In genomic region chr6:146935957-146936356, GRCm38 (mm10) we compare ENCODE assay signal across 12 mouse cellular contexts. TPM values are rescaled to one million over a fixed set of nuclear protein-coding genes. Genes with fewer than 3 reads are reported as not detected.
DNase-seq lines count a peak whose midpoint lies in the region; ATAC-seq and TF ChIP-seq lines count a peak whose summit lies in the region.
"Had no signal": no experiment of that assay in that cellular context is flagged by ENCODE, and none has a peak within 500 bp of the region (broad histone marks: within the 10 kb centered on the region; RNA-seq: fewer than 3 reads in every experiment).

No protein-coding gene starts in this region.

- H3K27ac ChIP-seq in kidney, adult 2 months (ENCODE audit: insufficient read depth, low read depth, low read length), result no peak overlapping the region
- no peak overlapping the region for H3K27ac ChIP-seq in kidney, embryonic 15.5 days
- peak overlapping the region; percentile 33; the same call in 1 of the 2 replicates for H3K27ac ChIP-seq in brown adipose tissue, adult 24 weeks (replicated peaks; ENCODE audit: low read depth, low read length)
- no peak overlapping the region for H3K27ac ChIP-seq in heart, postnatal 0 days (ENCODE audit: low read depth)
- H3K27ac ChIP-seq: liver, embryonic 12.5 days had no signal

- peaks cover 18% of the 10 kb centered on the region for H3K4me1 ChIP-seq in kidney, adult 2 months (ENCODE audit: control insufficient read depth, insufficient read depth, low read length)
- H3K4me1 ChIP-seq in kidney, embryonic 15.5 days, result peaks cover 15% of the 10 kb centered on the region
- H3K4me1 ChIP-seq in brown adipose tissue, adult 24 weeks (ENCODE audit: control insufficient read depth, insufficient read depth, insufficient read length, low read length), result peaks cover 10% of the 10 kb centered on the region
- peaks cover 11% of the 10 kb centered on the region for H3K4me1 ChIP-seq in heart, postnatal 0 days (ENCODE audit: control insufficient read depth, insufficient read depth)

- no peak for TF ChIP-seq CTCF in kidney, adult 2 months (conservative IDR thresholded peaks at IDR 0.05; ENCODE audit: insufficient read depth, insufficient read length, low read depth, low read length)
- TF ChIP-seq CTCF in heart, postnatal 0 days (IDR thresholded peaks at IDR 0.05; ENCODE audit: low read depth), result no peak

- no peak for ATAC-seq in kidney, embryonic 15.5 days (replicated peaks; ENCODE audit: low FRiP score)
- 0 out of 2 replicates have a peak, but pooled peaks have one; percentile 45 for ATAC-seq in heart, postnatal 0 days (ENCODE audit: insufficient read depth, low read depth)
- ATAC-seq in megakaryocyte, adult 5-6 weeks (ENCODE audit: poor library complexity, severe bottlenecking), result no peak
- ATAC-seq in monocyte, adult 5-6 weeks (replicated peaks; ENCODE audit: insufficient number of reproducible peaks, low FRiP score, low TSS enrichment, poor library complexity, severe bottlenecking), result no peak
- ATAC-seq: liver, embryonic 12.5 days had no signal

- H3K4me3 ChIP-seq in kidney, adult 2 months (ENCODE audit: insufficient read depth, low read depth, low read length), result no peak overlapping the region
- H3K4me3 ChIP-seq in kidney, embryonic 15.5 days (replicated peaks), result no peak overlapping the region
- no peak overlapping the region for H3K4me3 ChIP-seq in brown adipose tissue, adult 24 weeks (ENCODE audit: insufficient read depth, low read depth, low read length)
- H3K4me3 ChIP-seq in heart, postnatal 0 days (ENCODE audit: low read depth, low read length), result no peak overlapping the region
- H3K4me3 ChIP-seq: liver, embryonic 12.5 days had no signal

- H3K9ac ChIP-seq in kidney, embryonic 15.5 days, result no peak overlapping the region
- H3K9ac ChIP-seq in heart, postnatal 0 days (replicated peaks; ENCODE audit: low read depth, low read length), result no peak overlapping the region
- H3K9ac ChIP-seq: liver, embryonic 12.5 days had no signal

- TF ChIP-seq EP300 in heart, postnatal 0 days (IDR thresholded peaks at IDR 0.05; ENCODE audit: low read depth), result no peak

- no peaks in the 10 kb centered on the region for H3K27me3 ChIP-seq in kidney, adult 2 months (replicated peaks; ENCODE audit: control insufficient read depth, insufficient read depth, low read length)
- H3K27me3 ChIP-seq in kidney, embryonic 15.5 days, result no peaks in the 10 kb centered on the region
- no peaks in the 10 kb centered on the region for H3K27me3 ChIP-seq in heart, postnatal 0 days (ENCODE audit: control insufficient read depth, insufficient read depth, low read length)
- H3K27me3 ChIP-seq: liver, embryonic 12.5 days had no signal

- 64% methylated on average over 6 of the region's 6 CpGs for WGBS in kidney, adult 2 months
- 77% methylated on average over 6 of the region's 6 CpGs for WGBS in kidney, embryonic 15.5 days
- 79% methylated on average over 6 of the region's 6 CpGs for WGBS in heart, postnatal 0 days

- DNase-seq in kidney, adult 2 months, result peak; percentile 77
- peak; percentile 55 for DNase-seq in heart, postnatal 0 days (ENCODE audit: low spot score)
- peak; percentile 32 to 49 for DNase-seq in lung, postnatal 4 days
- DNase-seq: thymus, postnatal 14 days had no signal

- H3K4me2 ChIP-seq in kidney, embryonic 15.5 days, result no peak overlapping the region
- H3K4me2 ChIP-seq in heart, postnatal 0 days (ENCODE audit: low read depth, low read length), result no peak overlapping the region
- H3K4me2 ChIP-seq: liver, embryonic 12.5 days had no signal

- H3K36me3 ChIP-seq in kidney, adult 2 months (ENCODE audit: control insufficient read depth, insufficient read depth, low read length), result no peaks in the 10 kb centered on the region
- H3K36me3 ChIP-seq in kidney, embryonic 15.5 days, result peaks cover 19% of the 10 kb centered on the region
- peaks cover 11% of the 10 kb centered on the region; the same call in 1 of the 2 replicates for H3K36me3 ChIP-seq in heart, postnatal 0 days (replicated peaks; ENCODE audit: control insufficient read depth, insufficient read depth, low read length)
- H3K36me3 ChIP-seq: G1E had no signal

- H3K9me3 ChIP-seq in kidney, embryonic 15.5 days (replicated peaks), result no peaks in the 10 kb centered on the region
- H3K9me3 ChIP-seq in heart, postnatal 0 days (replicated peaks; ENCODE audit: control insufficient read depth, low read length), result no peaks in the 10 kb centered on the region
- H3K9me3 ChIP-seq: G1E; liver, embryonic 12.5 days had no signal

- no peak for TF ChIP-seq POLR2A in kidney, adult 2 months (IDR thresholded peaks at IDR 0.05; ENCODE audit: low read depth, low read length)

RNA-seq across cellular contexts. Expression of gene 1700034J05Rik, which starts 18.3 kb away (rescaled TPM):
- polyA plus RNA-seq in kidney, adult 2 months (2012; rRNA removed), result 0.07 TPM in 1 of 2 replicates, not detected in the other
- polyA plus RNA-seq in kidney, embryonic 15.5 days (2015; fragmentation: Nextera tagmentation; extraction: Ambion mirVana), result 0.22 and 0.36 TPM in 2 replicates
- polyA plus RNA-seq in brown adipose tissue, adult 24 weeks (2012; ENCODE audit: insufficient read depth, insufficient read length, missing spikeins), result not detected in 2 replicates
- not detected in 2 replicates for total RNA-seq in heart, postnatal 0 days (2014; rRNA removed; ENCODE audit: low replicate concordance)
- polyA plus RNA-seq in heart, postnatal 0 days (2015; fragmentation: Nextera tagmentation; extraction: Ambion mirVana), result 0.07 TPM in 2 replicates
- not detected in 2 replicates for total RNA-seq in megakaryocyte, adult 5-6 weeks (2015)
- total RNA-seq in megakaryocyte, adult 5-6 weeks (2017), result not detected in 2 replicates
- total RNA-seq in monocyte, adult 5-6 weeks (2017), result 1.2 TPM in 1 of 3 replicates, not detected in the others
- total RNA-seq: gastrocnemius, postnatal 4 days had no signal
- polyA plus RNA-seq: embryonic facial prominence, embryonic 11.5 days; G1E had no signal

RNA-seq across cellular contexts. Expression of gene Ppfibp1, which starts 47.7 kb away (rescaled TPM):
- polyA plus RNA-seq in kidney, adult 2 months (2012; rRNA removed), result 20.6 and 23.4 TPM in 2 replicates
- 68.3 and 73.6 TPM in 2 replicates for polyA plus RNA-seq in kidney, embryonic 15.5 days (2015; fragmentation: Nextera tagmentation; extraction: Ambion mirVana)
- polyA plus RNA-seq in brown adipose tissue, adult 24 weeks (2012; ENCODE audit: insufficient read depth, insufficient read length, missing spikeins), result 23.7 and 25.4 TPM in 2 replicates
- 43.0 and 56.5 TPM in 2 replicates for total RNA-seq in heart, postnatal 0 days (2014; rRNA removed; ENCODE audit: low replicate concordance)
- polyA plus RNA-seq in heart, postnatal 0 days (2015; fragmentation: Nextera tagmentation; extraction: Ambion mirVana), result 38.8 and 39.5 TPM in 2 replicates
- 4.0 and 5.0 TPM in 2 replicates for total RNA-seq in megakaryocyte, adult 5-6 weeks (2015)
- total RNA-seq in megakaryocyte, adult 5-6 weeks (2017), result 10.5 and 11.9 TPM in 2 replicates
- total RNA-seq in monocyte, adult 5-6 weeks (2017), result 13.7 to 26.2 TPM (median 22.5 TPM) in 3 replicates
